Mouse (Mus musculus) embryonic stem cell, embryonic (primary cell): ENCODE measurements around the gene Unc119.

Source experiments
- CTCF ChIA-PET, 4 experiments: fragments of 300-600 bp in 2 of 4; fragments of 350-600 bp in 2 of 4; sonication (Branson Sonifier 250); formaldehyde crosslinking; loops; one replicate each; lab custom pipeline; 2022; ENCODE audit warnings: inconsistent platforms in 2 of 4; lab: Charles Lee
- POLR2A ChIA-PET, 4 experiments: fragments of 300-600 bp in 2 of 4; fragments of 350-600 bp in 2 of 4; sonication (Branson Sonifier 250); formaldehyde crosslinking; loops; one replicate each; lab custom pipeline; 2022; ENCODE audit warnings: antibody characterized with exemption in 4 of 4, inconsistent platforms in 1 of 4; lab: Charles Lee

Gene Unc119

DNA sequence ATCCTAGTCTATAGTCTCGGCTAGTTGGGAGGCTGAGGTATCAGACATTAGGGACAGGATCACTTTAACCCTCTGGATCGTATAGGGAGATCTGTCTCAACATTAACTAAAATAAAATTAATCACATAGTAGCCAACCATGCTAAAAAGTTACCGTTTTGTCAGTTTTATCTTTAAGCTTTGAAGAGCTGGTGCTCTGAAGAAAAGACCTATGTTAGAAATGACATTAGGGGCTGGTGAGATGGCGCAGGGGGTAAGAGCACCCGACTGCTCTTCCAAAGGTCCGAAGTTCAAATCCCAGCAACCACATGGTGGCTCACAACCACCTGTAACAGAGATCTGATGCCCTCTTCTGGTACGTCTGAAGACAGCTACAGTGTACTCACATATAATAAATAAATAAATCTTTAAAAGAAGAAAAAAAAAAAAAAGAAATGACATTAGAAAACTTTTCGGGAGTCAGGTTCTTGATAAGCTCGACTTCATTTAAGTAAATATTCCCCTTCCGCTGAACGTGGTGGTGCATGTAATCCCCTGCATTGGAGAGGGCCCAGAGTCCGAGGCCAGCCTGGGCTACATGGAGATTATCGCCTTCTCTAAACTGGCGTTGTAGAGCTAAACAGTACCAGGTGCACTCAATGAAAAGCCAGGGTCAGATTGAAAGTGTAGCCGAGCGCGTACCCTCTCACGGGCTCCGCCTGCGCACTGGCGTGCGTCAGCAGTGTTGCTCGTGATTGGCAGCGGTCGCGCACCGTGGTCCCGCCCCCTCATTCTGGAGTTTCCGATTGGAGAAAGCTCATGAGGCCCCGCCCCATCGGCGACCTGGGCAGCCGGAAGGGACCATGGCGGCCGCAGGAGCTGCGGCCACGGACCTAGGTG lies 15.4 kb upstream of the Unc119 start, which contains the start of gene Pigs:
Pigs (plus strand) TSS at position 782 of the 878 bp plus-strand sequence.
- POLR2A ChIA-PET: interaction anchor here (0.5 to 3.8 kb wide), 90 partner anchors 9 to 927 kb away, joined by 3 to 49 read pairs (median 4); partner anchors contain the start of genes Rpl23a (in 3 of the 4), 2610507B11Rik (in 2 of the 4), Sarm1 (in 2 of the 4) and Unc119 (in 2 of the 4)
- CTCF ChIA-PET: interaction anchor here (0.5 to 1.7 kb wide), 29 partner anchors 9 to 743 kb away, joined by 3 to 9 read pairs (median 4); partner anchors contain the start of genes Nek8 (in 1 of the 4), Tlcd1 (in 1 of the 4) and Unc119 (in 1 of the 4)

GRCm38 (mm10) chr11:78328512-78329056 lies 14.7 kb upstream of the Unc119 start:
- ChIA-PET CTCF (interaction anchor here (0.5 to 1.7 kb wide), 27 partner anchors 10 to 348 kb away, joined by 3 to 9 read pairs (median 3); partner anchors contain the start of genes Nek8 (in 1 of the 4), Tlcd1 (in 1 of the 4) and Unc119 (in 1 of the 4)), POLR2A (interaction anchor here (0.5 to 3.8 kb wide), 87 partner anchors 8 to 926 kb away, joined by 3 to 49 read pairs (median 4); partner anchors contain the start of genes Rpl23a (in 3 of the 4), 2610507B11Rik (in 2 of the 4), Poldip2 (in 2 of the 4) and Sarm1 (in 2 of the 4))

DNA sequence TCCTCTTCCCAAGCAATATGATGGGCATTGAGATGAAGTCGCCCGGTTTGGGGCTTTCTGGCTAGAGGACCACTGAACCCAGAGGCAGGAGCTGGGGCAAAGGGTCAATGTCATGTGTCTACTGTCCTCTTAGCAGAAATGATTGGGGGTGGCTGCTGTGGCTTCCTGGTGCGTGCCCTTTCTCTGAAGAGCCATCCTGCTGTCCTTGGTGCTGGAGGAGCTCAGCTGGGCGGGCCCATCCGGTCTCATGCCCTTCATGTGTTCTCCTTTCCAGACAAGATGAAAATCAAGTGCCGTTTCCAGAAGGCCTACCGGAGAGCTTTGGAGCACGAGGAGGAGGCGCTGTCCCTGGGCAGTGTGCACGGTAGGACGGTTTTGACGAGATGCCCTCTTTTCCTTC lies 10.6 kb upstream of the Unc119 start:
- ChIA-PET CTCF (interaction anchor here in 2 of 4 experiments (0.6 to 1.6 kb wide), 6 partner anchors 10 to 121 kb away, joined by 3 to 4 read pairs (median 3); no protein-coding TSS in a partner anchor), POLR2A (interaction anchor here in 2 of 4 experiments (0.5 to 5.6 kb wide), 24 partner anchors 9 to 156 kb away, joined by 3 to 29 read pairs (median 4); partner anchors contain the start of genes Unc119 (in 2 of the 2), 2610507B11Rik (in 1 of the 2), Aldoc (in 1 of the 2) and Nek8 (in 1 of the 2))

DNA sequence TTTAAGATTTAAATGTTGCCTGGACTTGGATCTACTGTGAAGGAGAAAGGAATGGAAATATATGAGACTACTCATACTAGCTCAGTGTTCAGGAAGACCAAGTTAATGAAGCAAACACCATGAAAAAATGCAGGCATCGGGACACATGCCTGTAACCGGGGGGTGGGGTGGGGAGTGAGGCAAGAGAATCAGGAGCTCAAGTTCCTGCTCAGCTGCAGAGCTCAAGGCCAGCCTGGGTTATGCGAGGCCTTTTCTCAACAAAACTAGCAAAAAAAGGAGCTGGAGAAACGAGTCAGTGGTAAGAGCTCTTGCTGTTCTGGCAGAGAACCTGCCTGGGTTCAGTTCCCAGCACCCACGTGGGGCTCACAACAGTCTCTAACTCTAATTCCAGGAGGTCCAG lies 9.3 kb upstream of the Unc119 start:
- POLR2A ChIA-PET: interaction anchor here in 3 of 4 experiments (0.6 to 5.6 kb wide), 18 partner anchors 9 to 151 kb away, joined by 3 to 29 read pairs (median 4); partner anchors contain the start of genes Aldoc (in 2 of the 3), Unc119 (in 2 of the 3), 2610507B11Rik (in 1 of the 3) and Rpl23a (in 1 of the 3)
- CTCF ChIA-PET: interaction anchor here in 3 of 4 experiments (0.5 to 1.6 kb wide), 3 partner anchors 26 to 32 kb away, joined by 3 to 4 read pairs (median 4); no protein-coding TSS in a partner anchor

GRCm38 (mm10) chr11:78337040-78337439 lies 6.2 kb upstream of the Unc119 start:
- POLR2A ChIA-PET: interaction anchor here in 3 of 4 experiments (0.6 to 1.0 kb wide), 6 partner anchors 9 to 403 kb away, joined by 3 to 10 read pairs (median 3); partner anchors contain the start of gene Pigs (in 1 of the 3)

GRCm38 (mm10) chr11:78341702-78342101 lies 1.6 kb upstream of the Unc119 start:
- ChIA-PET POLR2A (interaction anchor here in 3 of 4 experiments (0.6 to 2.7 kb wide), 6 partner anchors 9 to 147 kb away, joined by 3 to 12 read pairs (median 3); partner anchors contain the start of gene Pigs (in 2 of the 3)), CTCF (interaction anchor here in 2 of 4 experiments (0.6 to 2.3 kb wide), 2 partner anchors 14 to 79 kb away, joined by 3 to 7 read pairs; partner anchors contain the start of gene Pigs (in 1 of the 2))

More at GRCm38 (mm10) chr11:78337040-78337439, 6.2 kb upstream of the Unc119 start:
- CTCF ChIA-PET: interaction anchor here in 2 of 4 experiments (0.7 to 1.1 kb wide), 3 partner anchors 9 to 63 kb away, joined by 3 read pairs; no protein-coding TSS in a partner anchor

DNA sequence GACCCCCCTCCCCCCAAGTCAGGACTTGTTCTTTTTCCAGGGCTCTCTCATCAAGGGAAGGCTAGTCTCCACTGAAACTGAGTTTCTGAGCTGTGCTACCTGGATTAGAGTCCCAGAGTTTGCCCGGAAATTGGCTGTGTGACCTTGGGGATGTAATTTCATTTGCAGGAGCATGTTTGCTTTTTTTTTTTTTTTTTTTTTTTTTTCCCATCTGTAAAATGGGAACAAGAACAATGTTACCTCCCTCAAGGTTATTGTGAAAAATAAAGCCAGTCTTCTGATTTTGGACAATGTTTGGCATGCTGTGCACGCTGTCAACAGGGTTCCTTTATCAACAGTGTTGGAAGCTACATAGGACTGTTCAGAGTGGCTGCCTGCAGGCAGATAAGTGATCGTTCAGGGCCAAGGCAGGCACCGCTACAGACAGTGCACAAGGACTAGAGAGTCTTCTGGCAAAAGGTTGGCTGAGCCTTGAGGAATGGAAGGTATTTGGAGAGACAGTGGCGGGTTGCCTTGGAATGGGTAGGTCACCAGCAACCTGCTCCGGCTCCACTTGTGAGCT lies 1.1 kb downstream of the Unc119 start:
- ChIA-PET CTCF (interaction anchor here (0.6 to 3.3 kb wide), 13 partner anchors 11 to 517 kb away, joined by 3 to 22 read pairs (median 4); no protein-coding TSS in a partner anchor), POLR2A (interaction anchor here (0.7 to 3.3 kb wide), 25 partner anchors 10 to 1607 kb away, joined by 3 to 24 read pairs (median 3); partner anchors contain the start of genes Pigs (in 3 of the 4), Flot2 (in 1 of the 4), Nek8 (in 1 of the 4) and Rpl23a (in 1 of the 4))

DNA sequence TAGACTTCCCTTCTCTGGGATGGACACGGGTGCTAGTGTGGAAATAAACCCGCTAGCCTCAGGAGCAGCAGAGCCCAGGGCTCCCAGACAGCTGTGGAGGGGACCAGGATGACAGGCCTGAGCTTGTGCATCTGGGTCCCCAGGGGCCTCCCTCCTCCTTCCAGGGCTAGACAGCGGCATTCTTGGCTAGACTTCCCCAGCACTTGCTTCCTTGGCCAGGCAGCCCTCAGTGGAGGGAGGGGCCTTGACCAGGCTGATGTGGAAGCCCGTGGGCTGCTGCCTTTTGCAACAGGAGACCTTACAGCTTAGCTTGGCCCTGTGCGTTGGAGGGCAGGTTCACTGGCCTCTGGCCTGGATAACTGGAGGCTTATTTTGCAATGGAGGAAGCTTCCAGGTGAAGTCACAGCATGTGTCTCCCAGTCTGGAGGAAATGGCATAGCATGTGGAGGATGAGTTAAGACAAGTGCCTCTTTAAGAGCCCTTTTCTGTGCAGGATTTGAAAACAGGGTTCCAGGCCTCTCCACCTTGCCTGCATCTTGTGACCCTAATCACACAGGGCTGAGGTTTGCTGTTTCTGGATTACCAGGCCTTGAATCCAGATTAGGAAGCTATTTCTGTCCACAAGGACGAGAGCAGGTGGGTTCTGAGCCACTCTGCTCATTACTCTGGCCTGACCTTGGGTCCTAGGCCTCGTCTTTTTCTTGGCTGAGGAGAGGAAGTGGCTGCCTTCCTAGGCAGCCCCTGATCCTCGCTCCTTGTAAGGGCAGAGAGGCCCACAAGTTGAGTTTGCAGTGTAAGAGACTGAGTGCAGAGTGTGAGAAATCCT lies 1.8 kb downstream of the Unc119 start:
- POLR2A ChIA-PET: interaction anchor here (0.5 to 3.3 kb wide), 27 partner anchors 9 to 1606 kb away, joined by 3 to 24 read pairs (median 3); partner anchors contain the start of genes Pigs (in 3 of the 4), Rpl23a (in 2 of the 4), Aldoc (in 1 of the 4) and Nek8 (in 1 of the 4)
- CTCF ChIA-PET: interaction anchor here (0.6 to 3.3 kb wide), 8 partner anchors 10 to 357 kb away, joined by 3 to 12 read pairs (median 4); partner anchors contain the start of gene Pigs (in 1 of the 4)

DNA sequence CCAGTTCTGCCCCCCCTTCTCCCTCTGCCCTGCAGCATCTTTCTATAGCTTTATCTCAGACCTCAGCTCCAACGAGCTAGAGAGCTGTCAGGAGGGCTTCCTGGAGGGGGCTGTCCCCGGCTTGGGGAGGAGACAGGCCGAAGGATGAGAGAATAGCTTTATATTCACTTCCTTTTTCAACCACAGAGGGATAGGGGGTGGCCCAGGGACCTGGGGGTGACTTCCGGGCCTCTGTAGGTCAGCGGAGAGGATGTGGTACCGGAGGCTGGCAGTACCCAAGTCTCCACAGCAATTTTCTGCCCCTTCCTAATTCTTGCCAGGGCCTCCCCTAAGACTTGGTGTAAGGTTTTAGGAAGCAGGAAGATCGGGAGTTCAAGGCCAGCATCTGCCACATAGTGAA lies 2.5 kb downstream of the Unc119 start:
- POLR2A ChIA-PET: interaction anchor here in 2 of 4 experiments (0.7 to 2.3 kb wide), 10 partner anchors 9 to 162 kb away, joined by 3 to 9 read pairs (median 3); partner anchors contain the start of genes Aldoc (in 1 of the 2), Pigs (in 1 of the 2) and Rpl23a (in 1 of the 2)
- CTCF ChIA-PET: interaction anchor here in 2 of 4 experiments (1.1 to 3.3 kb wide), 5 partner anchors 9 to 18 kb away, joined by 3 to 12 read pairs (median 3); partner anchors contain the start of gene Pigs (in 1 of the 2)

GRCm38 (mm10) chr11:78346326-78347069 lies 3.2 kb downstream of the Unc119 start:
- ChIA-PET POLR2A (interaction anchor here in 2 of 4 experiments (0.7 to 2.3 kb wide), 9 partner anchors 9 to 163 kb away, joined by 3 to 9 read pairs (median 3); partner anchors contain the start of genes Aldoc (in 1 of the 2), Pigs (in 1 of the 2) and Rpl23a (in 1 of the 2)), CTCF (interaction anchor here in 3 of 4 experiments (0.6 to 2.4 kb wide), 8 partner anchors 9 to 850 kb away, joined by 3 to 7 read pairs (median 3); no protein-coding TSS in a partner anchor)

DNA sequence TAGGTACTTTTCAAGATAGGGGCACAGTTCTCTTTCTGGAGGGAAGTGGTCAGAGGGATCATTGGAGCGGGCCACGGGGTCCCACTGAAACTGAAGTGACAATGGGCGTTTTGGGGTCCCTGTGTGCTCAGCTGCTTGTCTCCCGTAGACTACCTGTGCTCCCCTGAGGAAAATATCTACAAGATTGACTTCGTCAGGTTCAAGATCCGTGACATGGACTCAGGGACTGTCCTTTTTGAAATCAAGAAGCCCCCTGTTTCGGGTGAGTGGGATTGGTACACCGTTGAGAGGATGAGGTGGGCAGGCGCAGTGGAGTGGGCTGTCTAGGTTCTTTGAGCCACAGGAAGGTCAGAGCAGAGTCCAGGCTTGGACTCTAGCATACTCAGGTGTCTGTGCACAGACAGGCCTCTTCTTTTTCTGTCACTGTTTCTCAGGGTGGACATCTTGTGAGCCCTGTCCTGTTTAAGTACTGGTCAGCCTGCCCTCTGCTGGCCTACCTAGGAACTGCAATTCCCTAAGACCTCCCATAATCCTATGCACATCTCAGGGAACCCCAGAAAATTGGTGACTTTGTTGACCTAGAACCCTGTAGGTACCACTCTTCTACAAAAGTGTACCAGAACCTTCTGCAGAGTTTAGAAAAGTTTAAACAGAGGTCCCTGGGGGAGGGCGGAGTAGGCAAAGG lies 3.9 kb downstream of the Unc119 start:
- ChIA-PET POLR2A (interaction anchor here in 3 of 4 experiments (0.6 to 1.6 kb wide), 13 partner anchors 8 to 831 kb away, joined by 3 to 10 read pairs (median 4); partner anchors contain the start of genes Slc46a1 (in 1 of the 3) and Trp53i13 (in 1 of the 3)), CTCF (interaction anchor here (0.6 to 2.4 kb wide), 15 partner anchors 9 to 850 kb away, joined by 3 to 12 read pairs (median 3); partner anchors contain the start of genes Aldoc (in 1 of the 4) and Pigs (in 1 of the 4))

DNA sequence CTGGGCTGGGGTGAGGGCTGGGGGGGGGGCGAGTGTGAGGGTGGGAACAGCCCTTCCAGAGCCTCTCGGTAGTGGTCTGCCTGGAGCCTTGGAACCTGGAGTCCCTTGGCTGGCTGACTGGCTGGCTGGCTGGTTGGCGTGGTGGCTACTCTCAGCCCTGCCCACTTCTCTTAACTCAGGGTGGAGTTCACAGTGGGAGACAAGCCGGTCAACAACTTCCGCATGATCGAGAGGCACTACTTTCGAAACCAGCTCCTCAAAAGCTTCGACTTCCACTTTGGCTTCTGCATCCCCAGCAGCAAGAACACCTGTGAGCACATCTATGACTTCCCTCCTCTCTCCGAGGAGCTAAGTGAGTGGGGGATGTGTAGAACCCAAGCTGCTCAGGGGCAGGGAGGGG lies 4.6 kb downstream of the Unc119 start:
- ChIA-PET CTCF (interaction anchor here (0.6 to 2.5 kb wide), 20 partner anchors 8 to 271 kb away, joined by 3 to 12 read pairs (median 5); partner anchors contain the start of genes Aldoc (in 1 of the 4) and Pigs (in 1 of the 4)), POLR2A (interaction anchor here in 3 of 4 experiments (0.5 to 1.6 kb wide), 15 partner anchors 9 to 832 kb away, joined by 3 to 10 read pairs (median 4); partner anchors contain the start of genes Aldoc (in 1 of the 3), Rpl23a (in 1 of the 3), Slc46a1 (in 1 of the 3) and Trp53i13 (in 1 of the 3))

DNA sequence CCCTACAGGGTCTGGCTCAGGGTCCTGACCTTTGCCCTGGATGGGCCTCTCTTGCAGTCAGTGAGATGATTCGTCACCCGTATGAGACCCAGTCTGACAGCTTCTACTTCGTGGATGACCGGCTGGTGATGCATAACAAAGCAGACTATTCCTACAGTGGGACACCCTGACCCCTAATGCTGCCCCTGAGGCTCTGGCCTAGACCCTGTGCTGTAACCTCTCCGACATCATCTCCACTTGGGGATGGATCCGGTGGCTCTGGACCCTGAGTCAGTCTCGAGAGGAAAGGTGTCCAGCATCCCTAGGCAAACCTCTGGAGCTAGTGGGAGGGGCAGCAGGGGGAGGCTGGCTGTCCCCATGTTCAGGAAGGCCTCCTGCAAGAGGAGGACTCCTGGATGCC lies 5.2 kb downstream of the Unc119 start:
- ChIA-PET POLR2A (interaction anchor here in 3 of 4 experiments (0.7 to 1.6 kb wide), 12 partner anchors 10 to 165 kb away, joined by 3 to 10 read pairs (median 4); partner anchors contain the start of genes Aldoc (in 1 of the 3), Rpl23a (in 1 of the 3) and Slc46a1 (in 1 of the 3)), CTCF (interaction anchor here (0.6 to 2.5 kb wide), 18 partner anchors 10 to 291 kb away, joined by 3 to 12 read pairs (median 4); partner anchors contain the start of genes Aldoc (in 1 of the 4), Pigs (in 1 of the 4) and Slc13a2 (in 1 of the 4))
